Mouse (Mus musculus) liver, embryonic 14.5 days (tissue): Measurements from ENCODE around the gene Mbd4. TPM values are rescaled to one million over a fixed set of nuclear protein-coding genes. Genes with fewer than 3 reads are reported as not detected.
A peak's percentile ranks its signal among the peaks of the same experiment; 100 is the strongest.

Source experiments
- ATAC-seq: fragments of 200-750 bp; cut with Nextera tagmentation; 2 replicates; pipeline ENCODE4 v1.8.0; 2017; ENCODE audit warnings: moderate number of reproducible peaks, mild to moderate bottlenecking, moderate library complexity; ENCODE audit not compliant: insufficient read depth
- DNase-seq, 3 experiments: peaks; one replicate each; pipeline ENCODE4 v3.0.0-alpha.2; 2012 to 2013; ENCODE audit warnings: low read depth in 3 of 3, low spot score in 3 of 3
- H3K27ac ChIP-seq: fragments of 300-500 bp; sonication (generic); 2 replicates; pipeline ENCODE4 v1.5.1; 2014; ENCODE audit warnings: moderate library complexity, mild to moderate bottlenecking, control low read depth, inconsistent platforms
- H3K27me3 ChIP-seq: fragments of 300-500 bp; sonication (generic); 2 replicates; pipeline ENCODE4 v1.6.1; 2014; ENCODE audit warnings: mild to moderate bottlenecking, low read length, moderate library complexity; ENCODE audit not compliant: control insufficient read depth, insufficient read depth
- H3K36me3 ChIP-seq: fragments of 300-500 bp; sonication (generic); replicated peaks from 2 replicates; pipeline ENCODE4 v1.6.1; 2014; ENCODE audit warnings: low read depth; ENCODE audit not compliant: control insufficient read depth, insufficient read depth
- H3K4me1 ChIP-seq, 2 experiments: fragments of 200-500 bp in 1 of 2; fragments of 300-500 bp in 1 of 2; sonication (generic) in 1 of 2; replicated peaks; 2 replicates each; pipeline ENCODE4 v1.6.1; 2012 to 2014; ENCODE audit warnings: antibody characterized with exemption in 1 of 2, inconsistent platforms in 1 of 2, low read length in 1 of 2; ENCODE audit not compliant: control insufficient read depth in 2 of 2, insufficient read depth in 2 of 2
- H3K4me2 ChIP-seq: fragments of 300-500 bp; sonication (generic); 2 replicates; pipeline ENCODE4 v1.6.1; 2014; ENCODE audit warnings: low read depth, mild to moderate bottlenecking, control low read depth, moderate library complexity
- H3K4me3 ChIP-seq, 2 experiments: fragments of 200-500 bp in 1 of 2; fragments of 300-500 bp in 1 of 2; sonication (generic) in 1 of 2; 2 replicates each; pipeline ENCODE4 v1.5.1; 2012 to 2014; ENCODE audit warnings: low read depth in 2 of 2, low read length in 2 of 2, mild to moderate bottlenecking in 2 of 2, control low read depth in 1 of 2, inconsistent platforms in 1 of 2, moderate library complexity in 1 of 2; ENCODE audit not compliant: insufficient read depth in 1 of 2
- H3K9ac ChIP-seq: fragments of 300-500 bp; sonication (generic); replicated peaks from 2 replicates; pipeline ENCODE4 v1.6.1; 2014; ENCODE audit warnings: mild to moderate bottlenecking, control low read depth, moderate library complexity
- H3K9me3 ChIP-seq: fragments of 300-500 bp; sonication (generic); 2 replicates; pipeline ENCODE4 v1.6.1; 2016; ENCODE audit warnings: low read length, mixed read lengths; ENCODE audit not compliant: control insufficient read depth
- CTCF ChIP-seq: IDR thresholded peaks from 2 replicates; pipeline ENCODE4 v1.5.1; 2016; ENCODE audit warnings: antibody characterized with exemption, low read depth, control low read depth
- EP300 ChIP-seq: IDR thresholded peaks from 2 replicates; pipeline ENCODE4 v1.6.1; 2016; ENCODE audit warnings: antibody characterized with exemption, low read depth
- WGBS: fragments of 180-500 bp; shearing (Covaris S2); extraction: QIAGEN DNeasy Blood & Tissue Kit; methylation state at CpG from one replicate; pipeline ENCODE4 v1.1.7; 2014; ENCODE audit not compliant: insufficient replicate concordance; 5-methylcytosine and 5-hydroxymethylcytosine counted together
- polyA plus RNA-seq, 2 experiments: library from polyadenylated mRNA; depleted of rRNA in 1 of 2; stranded (reverse) in 1 of 2; unstranded in 1 of 2; fragments of >200 nt; fragmentation: Nextera tagmentation in 1 of 2; extraction: Ambion mirVana in 1 of 2; gene quantifications; 2 replicates each; pipeline versions ENCODE4 v1.2.1 to v1.2.3; 2012 to 2014

The Mbd4 gene
- polyA plus RNA-seq, 2 experiments, result 5.8 to 6.4 TPM

GRCm38 (mm10) chr6:115807464-115808195, 45.5 kb downstream of the Mbd4 start:
- H3K4me3 ChIP-seq, result peak overlapping the region; percentile 93 to 97
- 1% methylated on average over 15 of the region's 15 CpGs for WGBS
- no peak for DNase-seq
- H3K9ac ChIP-seq, result peak overlapping the region; percentile 97
- peaks cover 0 to 13% of the 10 kb centered on the region in 2 experiments; a peak in 2 of 4 replicates for H3K4me1 ChIP-seq
- H3K27ac ChIP-seq, result peak overlapping the region; percentile 76
- H3K36me3 ChIP-seq, result peaks cover 31% of the 10 kb centered on the region
- ATAC-seq, result no peak
- no peak for TF ChIP-seq EP300
- TF ChIP-seq CTCF, result no peak
- peak overlapping the region; percentile 81 for H3K4me2 ChIP-seq
- H3K9me3 ChIP-seq, result no peaks in the 10 kb centered on the region
- no peaks in the 10 kb centered on the region for H3K27me3 ChIP-seq

- peaks cover 40% of the 10 kb centered on the region for H3K36me3 ChIP-seq
- DNase-seq, result no peak
- no peak overlapping the region for H3K9ac ChIP-seq
- H3K27ac ChIP-seq, result no peak overlapping the region; the same call in 1 of the 2 replicates
- H3K9me3 ChIP-seq, result no peaks in the 10 kb centered on the region
- H3K4me2 ChIP-seq, result no peak overlapping the region
- ATAC-seq, result no peak
- 46% methylated on average over 10 of the region's 10 CpGs for WGBS
- TF ChIP-seq EP300 (no peak), CTCF (no peak)
- peaks cover 0 to 13% of the 10 kb centered on the region in 2 experiments; a peak in 2 of 4 replicates for H3K4me1 ChIP-seq
- H3K4me3 ChIP-seq, result no peak overlapping the region
- no peaks in the 10 kb centered on the region for H3K27me3 ChIP-seq
Measured at GRCm38 (mm10) chr6:115804432-115805192, 48.6 kb downstream of the Mbd4 start.

- peaks cover 40% of the 10 kb centered on the region for H3K36me3 ChIP-seq
- H3K4me2 ChIP-seq, result no peak overlapping the region
- no peak overlapping the region for H3K27ac ChIP-seq
- no peak overlapping the region for H3K9ac ChIP-seq
- ATAC-seq (0 out of 2 replicates have a peak, but pooled peaks have one; percentile 27), DNase-seq (peak in 2 of 3 experiments; percentile 39 to 46)
- H3K4me1 ChIP-seq, result peaks cover 0 to 10% of the 10 kb centered on the region in 2 experiments; a peak in 2 of 4 replicates
- H3K4me3 ChIP-seq, result no peak overlapping the region
- WGBS, result 45% methylated on average over 16 of the region's 16 CpGs
- TF ChIP-seq CTCF, result peak; percentile 75
- TF ChIP-seq EP300, result no peak
- no peaks in the 10 kb centered on the region for H3K9me3 ChIP-seq
- no peaks in the 10 kb centered on the region for H3K27me3 ChIP-seq
Measured at GRCm38 (mm10) chr6:115803541-115804382, 49.4 kb downstream of the Mbd4 start.

GRCm38 (mm10) chr6:115801811-115802210, 51.4 kb downstream of the Mbd4 start:
- Histone ChIP-seq H3K9me3 (no peaks in the 10 kb centered on the region), H3K4me1 (peaks cover 0 to 6% of the 10 kb centered on the region in 2 experiments; a peak in 2 of 4 replicates), H3K4me3 (no peak overlapping the region), H3K27ac (no peak overlapping the region), H3K4me2 (no peak overlapping the region), H3K27me3 (no peaks in the 10 kb centered on the region), H3K36me3 (peaks cover 33% of the 10 kb centered on the region), H3K9ac (no peak overlapping the region)
- DNase-seq, result no peak
- ATAC-seq, result no peak
- WGBS, result 89% methylated on average over 3 of the region's 3 CpGs
- TF ChIP-seq EP300, result no peak
- no peak for TF ChIP-seq CTCF
